Mouse (Mus musculus) hindbrain, embryonic 16.5 days (tissue): ENCODE results near the gene Slc17a6. TPM values are rescaled to one million over a fixed set of nuclear protein-coding genes. Genes with fewer than 3 reads are reported as not detected.

Experiments
- ATAC-seq: fragments of 200-750 bp; cut with Nextera tagmentation; 2 replicates; pipeline ENCODE4 v1.8.0; 2017; ENCODE audit warnings: moderate TSS enrichment, moderate library complexity
- H3K27ac ChIP-seq: fragments of 300-500 bp; sonication (generic); 2 replicates; pipeline ENCODE4 v1.5.1; 2014; ENCODE audit warnings: low read depth, mild to moderate bottlenecking, control low read depth, low read length, moderate library complexity
- H3K27me3 ChIP-seq: fragments of 300-500 bp; sonication (generic); replicated peaks from 2 replicates; pipeline ENCODE4 v1.6.1; 2014; ENCODE audit warnings: low read length; ENCODE audit not compliant: control insufficient read depth, insufficient read depth
- H3K36me3 ChIP-seq: fragments of 300-500 bp; sonication (generic); 2 replicates; pipeline ENCODE4 v1.6.1; 2014; ENCODE audit warnings: mild to moderate bottlenecking, low read length, moderate library complexity, mixed read lengths; ENCODE audit not compliant: control insufficient read depth, insufficient read depth
- H3K4me1 ChIP-seq: fragments of 300-500 bp; sonication (generic); 2 replicates; pipeline ENCODE4 v1.6.1; 2014; ENCODE audit warnings: low read depth, low read length; ENCODE audit not compliant: control insufficient read depth, insufficient read depth
- H3K4me2 ChIP-seq: fragments of 300-500 bp; sonication (generic); 2 replicates; pipeline ENCODE4 v1.6.1; 2014; ENCODE audit warnings: mild to moderate bottlenecking, low read length, control low read depth, moderate library complexity
- H3K4me3 ChIP-seq: fragments of 300-500 bp; sonication (generic); 2 replicates; pipeline ENCODE4 v1.5.1; 2014; ENCODE audit warnings: mild to moderate bottlenecking, low read length, control low read depth, moderate library complexity
- H3K9ac ChIP-seq: fragments of 300-500 bp; sonication (generic); 2 replicates; pipeline ENCODE4 v1.6.1; 2014; ENCODE audit warnings: low read depth, mild to moderate bottlenecking, control low read depth, low read length, moderate library complexity
- H3K9me3 ChIP-seq: fragments of 300-500 bp; sonication (generic); 2 replicates; pipeline ENCODE4 v1.6.1; 2014; ENCODE audit warnings: mild to moderate bottlenecking, low read length, moderate library complexity; ENCODE audit not compliant: control insufficient read depth
- WGBS: fragments of 180-500 bp; shearing (Covaris S2); extraction: QIAGEN DNeasy Blood & Tissue Kit; methylation state at CpG from one replicate; pipeline ENCODE4 v1.1.7; 2014; 5-methylcytosine and 5-hydroxymethylcytosine counted together
- polyA plus RNA-seq: library from polyadenylated mRNA; unstranded; fragments of >200 nt; fragmentation: Nextera tagmentation; extraction: Ambion mirVana; gene quantifications from 2 replicates; pipeline ENCODE4 v1.2.1, GENCODE M21; 2015

Gene Slc17a6
- polyA plus RNA-seq, 1 experiment from 2014 or later = 126 TPM

GRCm38 (mm10) chr7:51624336-51624897 is 2.6 kb downstream of the Slc17a6 start:
- H3K4me2 ChIP-seq = peak overlapping the region; percentile 59
- ATAC-seq = peak; percentile 22; the same call in 1 of the 2 replicates
- H3K36me3 ChIP-seq = no peaks in the 10 kb centered on the region
- H3K27me3 ChIP-seq = peaks cover 7% of the 10 kb centered on the region
- H3K9ac ChIP-seq = peak overlapping the region; percentile 59
- H3K4me3 ChIP-seq = peak overlapping the region; percentile 44
- H3K9me3 ChIP-seq = no peaks in the 10 kb centered on the region
- H3K4me1 ChIP-seq = no peaks in the 10 kb centered on the region; the same call in 1 of the 2 replicates
- WGBS = 3% methylated on average over 4 of the region's 4 CpGs
- peak overlapping the region; percentile 86 for H3K27ac ChIP-seq

GRCm38 (mm10) chr7:51625161-51625560 is 3.4 kb downstream of the Slc17a6 start:
- H3K4me2 ChIP-seq = peak overlapping the region; percentile 59
- WGBS = under 1% methylated on average over 23 of the region's 23 CpGs
- ATAC-seq = no peak
- peaks cover 7% of the 10 kb centered on the region for H3K27me3 ChIP-seq
- H3K36me3 ChIP-seq = no peaks in the 10 kb centered on the region
- no peaks in the 10 kb centered on the region; the same call in 1 of the 2 replicates for H3K4me1 ChIP-seq
- no peaks in the 10 kb centered on the region for H3K9me3 ChIP-seq
- H3K4me3 ChIP-seq = peak overlapping the region; percentile 44
- H3K9ac ChIP-seq = peak overlapping the region; percentile 59
- peak overlapping the region; percentile 86 for H3K27ac ChIP-seq

- ATAC-seq = no peak
- no peaks in the 10 kb centered on the region for H3K9me3 ChIP-seq
- WGBS = 1% methylated on average over 11 of the region's 11 CpGs
- H3K27ac ChIP-seq = peak overlapping the region; percentile 86
- H3K4me2 ChIP-seq = peak overlapping the region; percentile 59
- H3K4me3 ChIP-seq = peak overlapping the region; percentile 44
- H3K4me1 ChIP-seq = no peaks in the 10 kb centered on the region; the same call in 1 of the 2 replicates
- peak overlapping the region; percentile 59 for H3K9ac ChIP-seq
- no peaks in the 10 kb centered on the region for H3K36me3 ChIP-seq
- peaks cover 7% of the 10 kb centered on the region for H3K27me3 ChIP-seq
These were observed 3.9 kb downstream of the Slc17a6 start for GRCm38 (mm10) chr7:51625591-51626255.

GRCm38 (mm10) chr7:51626451-51627000 is 4.7 kb downstream of the Slc17a6 start:
- peak overlapping the region; percentile 59 for H3K4me2 ChIP-seq
- peak overlapping the region; percentile 59 for H3K9ac ChIP-seq
- peak overlapping the region; percentile 86 for H3K27ac ChIP-seq
- under 1% methylated on average over 16 of the region's 16 CpGs for WGBS
- peaks cover 7% of the 10 kb centered on the region for H3K27me3 ChIP-seq
- no peaks in the 10 kb centered on the region; the same call in 1 of the 2 replicates for H3K4me1 ChIP-seq
- peak overlapping the region; percentile 44 for H3K4me3 ChIP-seq
- no peaks in the 10 kb centered on the region for H3K36me3 ChIP-seq
- H3K9me3 ChIP-seq = no peaks in the 10 kb centered on the region
- ATAC-seq = no peak

GRCm38 (mm10) chr7:51627001-51627631 is 5.3 kb downstream of the Slc17a6 start:
- Histone ChIP-seq H3K4me1 (no peaks in the 10 kb centered on the region; the same call in 1 of the 2 replicates), H3K27ac (peak overlapping the region; percentile 86), H3K9ac (peak overlapping the region; percentile 59), H3K9me3 (no peaks in the 10 kb centered on the region), H3K27me3 (peaks cover 7% of the 10 kb centered on the region), H3K4me3 (peak overlapping the region; percentile 44), H3K4me2 (peak overlapping the region; percentile 59), H3K36me3 (no peaks in the 10 kb centered on the region)
- peak; percentile 82 for ATAC-seq
- WGBS = under 1% methylated on average over 26 of the region's 26 CpGs

GRCm38 (mm10) chr7:51627666-51628065 is 5.9 kb downstream of the Slc17a6 start:
- peak overlapping the region; percentile 86 for H3K27ac ChIP-seq
- H3K4me2 ChIP-seq = peak overlapping the region; percentile 59
- ATAC-seq = no peak
- no peaks in the 10 kb centered on the region; the same call in 1 of the 2 replicates for H3K4me1 ChIP-seq
- no peaks in the 10 kb centered on the region for H3K36me3 ChIP-seq
- no peaks in the 10 kb centered on the region for H3K9me3 ChIP-seq
- H3K4me3 ChIP-seq = peak overlapping the region; percentile 44
- WGBS = 0% methylated on average over 9 of the region's 9 CpGs
- peak overlapping the region; percentile 59 for H3K9ac ChIP-seq
- H3K27me3 ChIP-seq = peaks cover 7% of the 10 kb centered on the region

GRCm38 (mm10) chr7:51628349-51628748 is 6.5 kb downstream of the Slc17a6 start:
- H3K4me2 ChIP-seq = peak overlapping the region; percentile 44
- 1% methylated on average over 9 of the region's 9 CpGs for WGBS
- no peaks in the 10 kb centered on the region; the same call in 1 of the 2 replicates for H3K4me1 ChIP-seq
- H3K9me3 ChIP-seq = no peaks in the 10 kb centered on the region
- H3K36me3 ChIP-seq = no peaks in the 10 kb centered on the region
- ATAC-seq = no peak
- peaks cover 7% of the 10 kb centered on the region for H3K27me3 ChIP-seq
- no peak overlapping the region for H3K9ac ChIP-seq
- no peak overlapping the region for H3K4me3 ChIP-seq
- H3K27ac ChIP-seq = no peak overlapping the region

- no peak for ATAC-seq
- Histone ChIP-seq H3K4me2 (peak overlapping the region; percentile 59), H3K9ac (peak overlapping the region; percentile 17; the same call in 1 of the 2 replicates), H3K9me3 (no peaks in the 10 kb centered on the region), H3K36me3 (no peaks in the 10 kb centered on the region), H3K4me3 (peak overlapping the region; percentile 25), H3K27ac (peak overlapping the region; percentile 56), H3K27me3 (peaks cover 7% of the 10 kb centered on the region), H3K4me1 (no peaks in the 10 kb centered on the region; the same call in 1 of the 2 replicates)
- WGBS = 3% methylated on average over 3 of the region's 3 CpGs
These were observed 7.4 kb downstream of the Slc17a6 start for GRCm38 (mm10) chr7:51629206-51629605.
